8 mouse cellular contexts compared by ENCODE assay signal in the genomic region with DNA sequence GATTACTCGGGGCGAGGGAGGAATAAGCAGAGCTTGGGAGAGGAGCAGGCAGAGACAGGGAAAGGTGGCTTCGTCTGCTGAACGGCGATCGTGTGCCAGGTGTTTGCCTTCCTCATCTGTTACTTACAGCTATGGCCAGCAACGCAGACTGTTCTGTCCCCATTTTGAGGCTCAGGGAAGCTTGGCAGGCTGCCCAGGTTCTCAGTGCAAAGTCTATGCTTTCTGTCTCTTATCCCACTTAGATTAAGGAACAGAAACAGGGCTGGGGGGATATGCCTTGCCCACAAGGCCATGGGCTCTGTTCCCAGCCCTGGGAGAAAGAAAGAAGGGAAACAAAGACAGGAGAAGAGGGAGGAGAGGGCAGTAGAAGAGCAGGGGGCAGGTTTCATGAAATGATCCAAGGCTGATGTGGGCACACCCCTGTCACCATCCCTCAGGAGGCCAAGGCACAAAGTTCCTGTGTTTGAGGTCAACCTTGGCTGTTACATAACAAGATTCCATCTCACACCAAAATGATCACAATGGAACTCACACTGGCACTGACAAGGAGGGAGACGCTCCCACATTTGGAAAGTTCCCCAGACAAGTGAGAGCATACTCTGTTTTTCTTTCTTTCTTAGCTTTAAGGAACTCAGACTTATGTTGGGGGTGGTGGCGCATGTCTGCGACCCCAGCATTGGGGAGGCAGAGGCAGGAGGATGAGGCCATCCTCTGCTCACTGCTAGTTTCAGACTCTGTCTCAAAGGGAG.
DNase-seq lines count a peak whose midpoint lies in the region; ATAC-seq and TF ChIP-seq lines count a peak whose summit lies in the region.

No protein-coding gene starts in this region.

- peaks cover 2% of the 10 kb centered on the region; the same call in 1 of the 2 replicates for H3K4me1 ChIP-seq in liver, adult 2 months (ENCODE audit: control insufficient read depth, insufficient read depth, low read length)
- H3K4me1 ChIP-seq in liver, embryonic 12.5 days, result no peaks in the 10 kb centered on the region
- peaks cover 44% of the 10 kb centered on the region for H3K4me1 ChIP-seq in heart, embryonic 10.5 days
- H3K4me1 ChIP-seq in lung, embryonic 15.5 days, result peaks cover 21% of the 10 kb centered on the region
- H3K4me1 ChIP-seq in thymus, adult 2 months (replicated peaks; ENCODE audit: control insufficient read depth, insufficient read depth, low read length), result peaks cover 10% of the 10 kb centered on the region; the same call in 1 of the 2 replicates

- peaks cover 3% of the 10 kb centered on the region; the same call in 1 of the 2 replicates for H3K36me3 ChIP-seq in liver, adult 2 months (ENCODE audit: control insufficient read depth, insufficient read depth, low read length)
- no peaks in the 10 kb centered on the region for H3K36me3 ChIP-seq in liver, embryonic 12.5 days
- H3K36me3 ChIP-seq in heart, embryonic 10.5 days, result no peaks in the 10 kb centered on the region
- no peaks in the 10 kb centered on the region for H3K36me3 ChIP-seq in lung, embryonic 15.5 days
- H3K36me3 ChIP-seq in thymus, adult 2 months (ENCODE audit: control insufficient read depth, insufficient read depth, low read length), result no peaks in the 10 kb centered on the region

- H3K4me2 ChIP-seq in liver, embryonic 12.5 days, result no peak overlapping the region
- no peak overlapping the region for H3K4me2 ChIP-seq in lung, embryonic 15.5 days

- H3K9me3 ChIP-seq in liver, embryonic 12.5 days (replicated peaks), result no peaks in the 10 kb centered on the region
- H3K9me3 ChIP-seq in heart, embryonic 10.5 days, result no peaks in the 10 kb centered on the region
- no peaks in the 10 kb centered on the region for H3K9me3 ChIP-seq in lung, embryonic 15.5 days

- H3K9ac ChIP-seq in liver, adult 2 months (ENCODE audit: low read depth, low read length), result no peak overlapping the region
- no peak overlapping the region for H3K9ac ChIP-seq in liver, embryonic 12.5 days
- no peak overlapping the region for H3K9ac ChIP-seq in lung, embryonic 15.5 days

- no peaks in the 10 kb centered on the region for H3K27me3 ChIP-seq in liver, adult 2 months (ENCODE audit: control insufficient read depth, insufficient read depth, low read length)
- no peaks in the 10 kb centered on the region for H3K27me3 ChIP-seq in liver, embryonic 12.5 days (replicated peaks)
- H3K27me3 ChIP-seq in heart, embryonic 10.5 days (ENCODE audit: insufficient read depth, poor library complexity, severe bottlenecking), result no peaks in the 10 kb centered on the region
- no peaks in the 10 kb centered on the region for H3K27me3 ChIP-seq in lung, embryonic 15.5 days
- no peaks in the 10 kb centered on the region for H3K27me3 ChIP-seq in thymus, adult 2 months (ENCODE audit: control insufficient read depth, insufficient read depth, low read length)

- no peak overlapping the region for H3K4me3 ChIP-seq in liver, adult 2 months (ENCODE audit: insufficient read depth, low read depth, low read length)
- H3K4me3 ChIP-seq in liver, embryonic 12.5 days, result no peak overlapping the region
- H3K4me3 ChIP-seq in heart, embryonic 10.5 days, result no peak overlapping the region
- H3K4me3 ChIP-seq in lung, embryonic 15.5 days, result no peak overlapping the region
- H3K4me3 ChIP-seq in thymus, adult 2 months (ENCODE audit: control insufficient read depth, insufficient read depth, low read length), result no peak overlapping the region

- peak overlapping the region; percentile 69 for H3K27ac ChIP-seq in liver, adult 2 months (replicated peaks; ENCODE audit: insufficient read depth, low read depth, low read length)
- no peak overlapping the region for H3K27ac ChIP-seq in liver, embryonic 12.5 days
- 0 out of 2 replicates have a peak overlapping the region, but pooled peaks have one; percentile 31 for H3K27ac ChIP-seq in heart, embryonic 10.5 days
- H3K27ac ChIP-seq in lung, embryonic 15.5 days, result peak overlapping the region; percentile 7; the same call in 1 of the 2 replicates
- H3K27ac ChIP-seq in thymus, adult 2 months (ENCODE audit: control insufficient read depth, insufficient read depth, low read length), result no peak overlapping the region

- H3K79me2 ChIP-seq in liver, adult 2 months (ENCODE audit: control insufficient read depth, insufficient read depth, low read length), result no peaks in the 10 kb centered on the region

- ATAC-seq in liver, embryonic 12.5 days, result no peak
- ATAC-seq in lung, embryonic 15.5 days (ENCODE audit: borderline replicate concordance, extremely low read depth, low FRiP score, low TSS enrichment), result peak; percentile 52

- WGBS in liver, adult 2 months, result 34% methylated on average over 10 of the region's 10 CpGs
- 81% methylated on average over 10 of the region's 10 CpGs for WGBS in liver, embryonic 12.5 days (ENCODE audit: insufficient replicate concordance)
- WGBS in heart, embryonic 10.5 days, result 80% methylated on average over 10 of the region's 10 CpGs
- WGBS in lung, embryonic 15.5 days, result 55% methylated on average over 10 of the region's 10 CpGs
- 85% methylated on average over 10 of the region's 10 CpGs for WGBS in thymus, adult 2 months

- no peak for TF ChIP-seq POLR2A in liver, adult 2 months (IDR thresholded peaks at IDR 0.05; ENCODE audit: extremely low read depth, insufficient read depth, low read length)
- no peak for TF ChIP-seq POLR2A in thymus, adult 2 months (IDR thresholded peaks at IDR 0.05; ENCODE audit: control insufficient read depth, extremely low read depth, insufficient read depth, low read length, poor library complexity)

- peak; percentile 87 for DNase-seq in liver, adult 2 months (ENCODE audit: extremely low read depth, low read depth, low spot score)
- peak; percentile 79 to 85 for DNase-seq in cerebellum, postnatal 10 days
- DNase-seq in heart, embryonic 10.5 days (ENCODE audit: low spot score), result no peak
- DNase-seq in kidney, postnatal 4 days, result peak; percentile 66 to 75
- peak; percentile 43 for DNase-seq in skeletal muscle tissue, adult 2 months (ENCODE audit: low read depth, low spot score)
- DNase-seq in thymus, adult 2 months, result no peak

- TF ChIP-seq CTCF in liver, adult 2 months (IDR thresholded peaks at IDR 0.05; ENCODE audit: low read depth, low read length), result no peak
- no peak for TF ChIP-seq CTCF in thymus, adult 2 months (IDR thresholded peaks at IDR 0.05; ENCODE audit: borderline replicate concordance, control insufficient read depth, extremely low read depth, insufficient read depth, low read length, poor library complexity)

Comparison
In these comparisons a context has a peak if more than half of its experiments do, and no peak if none do; other contexts are left out.
1. H3K27ac ChIP-seq: peak in liver, adult 2 months (single experiment), heart, embryonic 10.5 days (single experiment) and lung, embryonic 15.5 days (single experiment); none in liver, embryonic 12.5 days (single experiment) and thymus, adult 2 months (single experiment).
2. DNase-seq: peak in liver, adult 2 months (single experiment), cerebellum, postnatal 10 days (2 of 2), kidney, postnatal 4 days (2 of 2) and skeletal muscle tissue, adult 2 months (single experiment); none in heart, embryonic 10.5 days (single experiment) and thymus, adult 2 months (single experiment).